Mouse (Mus musculus) heart, embryonic 14.5 days (tissue): ENCODE results near the gene Olfr539. TPM values are rescaled to one million over a fixed set of nuclear protein-coding genes. Genes with fewer than 3 reads are reported as not detected.

ENCODE experiments used
- ATAC-seq: fragments of 200-750 bp; cut with Nextera tagmentation; 2 replicates; pipeline ENCODE4 v1.8.0; 2017; ENCODE audit warnings: low read depth, moderate TSS enrichment; ENCODE audit not compliant: insufficient number of reproducible peaks, insufficient read depth, low FRiP score
- H3K27ac ChIP-seq, 2 experiments: fragments of 200-500 bp in 1 of 2; fragments of 300-500 bp in 1 of 2; sonication (generic) in 1 of 2; replicated peaks in 1 of 2; 2 replicates each; pipeline ENCODE4 v1.5.1; 2012 to 2014; ENCODE audit warnings: low read depth in 2 of 2, low read length in 2 of 2, control low read depth in 1 of 2, mild to moderate bottlenecking in 1 of 2, mixed read lengths in 1 of 2; ENCODE audit not compliant: control insufficient read depth in 1 of 2, insufficient read depth in 1 of 2
- H3K27me3 ChIP-seq: fragments of 300-500 bp; sonication (generic); 2 replicates; pipeline ENCODE4 v1.6.1; 2014; ENCODE audit warnings: mild to moderate bottlenecking, low read length, control low read depth; ENCODE audit not compliant: control insufficient read depth, insufficient read depth
- H3K36me3 ChIP-seq: fragments of 300-500 bp; sonication (generic); 2 replicates; pipeline ENCODE4 v1.6.1; 2014; ENCODE audit warnings: mild to moderate bottlenecking, control low read depth, low read length, mixed read lengths; ENCODE audit not compliant: control insufficient read depth, insufficient read depth
- H3K4me1 ChIP-seq, 2 experiments: fragments of 200-500 bp in 1 of 2; fragments of 300-500 bp in 1 of 2; sonication (generic) in 1 of 2; 2 replicates each; pipeline ENCODE4 v1.6.1; 2012 to 2014; ENCODE audit warnings: low read length in 2 of 2, control low read depth in 1 of 2, mixed read lengths in 1 of 2; ENCODE audit not compliant: control insufficient read depth in 2 of 2, insufficient read depth in 2 of 2
- H3K4me2 ChIP-seq: fragments of 300-500 bp; sonication (generic); 2 replicates; pipeline ENCODE4 v1.6.1; 2014; ENCODE audit warnings: mild to moderate bottlenecking, low read length
- H3K4me3 ChIP-seq, 2 experiments: fragments of 200-500 bp in 1 of 2; fragments of 300-500 bp in 1 of 2; sonication (generic) in 1 of 2; 2 replicates each; pipeline ENCODE4 v1.5.1; 2012 to 2014; ENCODE audit warnings: low read length in 2 of 2, mild to moderate bottlenecking in 2 of 2, control low read depth in 1 of 2, low read depth in 1 of 2, moderate library complexity in 1 of 2; ENCODE audit not compliant: control insufficient read depth in 1 of 2, insufficient read depth in 1 of 2
- H3K9ac ChIP-seq: fragments of 300-500 bp; sonication (generic); 2 replicates; pipeline ENCODE4 v1.6.1; 2014; ENCODE audit warnings: mild to moderate bottlenecking, low read length
- H3K9me3 ChIP-seq: fragments of 300-500 bp; sonication (generic); 2 replicates; pipeline ENCODE4 v1.6.1; 2016; ENCODE audit warnings: low read length, control low read depth; ENCODE audit not compliant: control insufficient read depth
- WGBS: fragments of 180-500 bp; shearing (Covaris S2); extraction: QIAGEN DNeasy Blood & Tissue Kit; methylation state at CpG from one replicate; pipeline ENCODE4 v1.1.7; 2014; 5-methylcytosine and 5-hydroxymethylcytosine counted together
- polyA plus RNA-seq: library from polyadenylated mRNA; unstranded; fragments of >200 nt; fragmentation: Nextera tagmentation; extraction: Ambion mirVana; gene quantifications from 2 replicates; pipeline ENCODE4 v1.2.1, GENCODE M21; 2014

The Olfr539 gene
- polyA plus RNA-seq, 1 experiment from 2014 or later: not detected

- no peaks in the 10 kb centered on the region for H3K27me3 ChIP-seq
- no peaks in the 10 kb centered on the region for H3K4me1 ChIP-seq
- H3K4me3 ChIP-seq: no peak within 1 kb of the TSS
- no peak within 1 kb of the TSS for H3K4me2 ChIP-seq
- ATAC-seq: no peak
- no peak within 1 kb of the TSS for H3K9ac ChIP-seq
- no peak within 1 kb of the TSS for H3K27ac ChIP-seq
- no peaks in the 10 kb centered on the region for H3K36me3 ChIP-seq
- H3K9me3 ChIP-seq: no peaks in the 10 kb centered on the region
Measured at GRCm38 (mm10) chr7:140696967-140697366, 37.2 kb downstream of the Olfr539 start, which contains the start of gene Olfr541. Gene Olfr541, plus strand, starts transcription at chr7:140697267.

- Histone ChIP-seq H3K27ac (no peak overlapping the region), H3K4me1 (no peaks in the 10 kb centered on the region), H3K4me2 (no peak overlapping the region), H3K27me3 (no peaks in the 10 kb centered on the region), H3K9me3 (no peaks in the 10 kb centered on the region), H3K9ac (no peak overlapping the region), H3K36me3 (no peaks in the 10 kb centered on the region), H3K4me3 (no peak overlapping the region)
- no peak for ATAC-seq
- WGBS: 66% methylated on average over 2 of the region's 2 CpGs
Measured at GRCm38 (mm10) chr7:140706348-140706747, 46.6 kb downstream of the Olfr539 start.

GRCm38 (mm10) chr7:140707536-140708284, 48.0 kb downstream of the Olfr539 start:
- WGBS: 70% methylated on average over 6 of the region's 6 CpGs
- no peaks in the 10 kb centered on the region for H3K27me3 ChIP-seq

GRCm38 (mm10) chr7:140717155-140718055, 57.7 kb downstream of the Olfr539 start:
- no peak overlapping the region for H3K27ac ChIP-seq
- no peak overlapping the region for H3K9ac ChIP-seq
- WGBS: 67% methylated on average over 7 of the region's 7 CpGs
- ATAC-seq: no peak
- H3K4me3 ChIP-seq: no peak overlapping the region
- no peaks in the 10 kb centered on the region for H3K9me3 ChIP-seq
- H3K4me1 ChIP-seq: no peaks in the 10 kb centered on the region
- no peak overlapping the region for H3K4me2 ChIP-seq
- no peaks in the 10 kb centered on the region for H3K36me3 ChIP-seq
- H3K27me3 ChIP-seq: no peaks in the 10 kb centered on the region

More at GRCm38 (mm10) chr7:140707536-140708284, 48.0 kb downstream of the Olfr539 start:
- Histone ChIP-seq H3K27ac (no peak overlapping the region), H3K4me1 (no peaks in the 10 kb centered on the region), H3K36me3 (no peaks in the 10 kb centered on the region), H3K4me3 (no peak overlapping the region), H3K9ac (no peak overlapping the region), H3K4me2 (no peak overlapping the region), H3K9me3 (no peaks in the 10 kb centered on the region)
- no peak for ATAC-seq

GRCm38 (mm10) chr7:140721095-140721494, 61.4 kb downstream of the Olfr539 start:
- no peak for ATAC-seq
- H3K27me3 ChIP-seq: no peaks in the 10 kb centered on the region
- H3K4me3 ChIP-seq: no peak overlapping the region
- no peaks in the 10 kb centered on the region for H3K9me3 ChIP-seq
- H3K4me1 ChIP-seq: no peaks in the 10 kb centered on the region
- H3K4me2 ChIP-seq: no peak overlapping the region
- H3K27ac ChIP-seq: no peak overlapping the region
- no peak overlapping the region for H3K9ac ChIP-seq
- H3K36me3 ChIP-seq: no peaks in the 10 kb centered on the region
- 66% methylated on average over 6 of the region's 6 CpGs for WGBS

- Histone ChIP-seq H3K27ac (no peak overlapping the region), H3K36me3 (no peaks in the 10 kb centered on the region), H3K9me3 (0 out of 2 replicates have a peak, but pooled peaks cover 3% of the 10 kb centered on the region), H3K4me1 (no peaks in the 10 kb centered on the region), H3K4me3 (no peak overlapping the region), H3K4me2 (no peak overlapping the region), H3K9ac (no peak overlapping the region), H3K27me3 (no peaks in the 10 kb centered on the region)
- ATAC-seq: no peak
Measured at GRCm38 (mm10) chr7:140725558-140725957, 65.8 kb downstream of the Olfr539 start.
